Mouse (Mus musculus) left cerebral cortex, adult 18-20 months (tissue): Measurements from ENCODE around the gene Zfp865. TPM values are rescaled to one million over a fixed set of nuclear protein-coding genes. Genes with fewer than 3 reads are reported as not detected.
"Not testable (repeated sequence)": the region's sequence is repeated elsewhere in the genome, so short reads cannot be mapped to it uniquely, and the experiment has no call there.

Experiments used
- DNase-seq, 2 experiments: peaks; one replicate each; pipeline ENCODE4 v3.0.0; 2021 to 2022; ENCODE audit warnings: low spot score in 2 of 2, mixed read lengths in 1 of 2
- total RNA-seq, 2 experiments: library from RNA; stranded (reverse); gene quantifications; 2 replicates each; pipeline ENCODE4 v1.2.3; 2021

Zfp865 gene
- total RNA-seq, 2 experiments from 2014 or later = 34.9 to 35.5 TPM

- DNase-seq = peak; percentile 68 to 77
Measured at GRCm38 (mm10) chr7:5051193-5052192, 31.3 kb downstream of the Zfp865 start, which contains the start of gene Zfp580. Gene Zfp580, plus strand, starts transcription at chr7:5051538.

- DNase-seq = no peak
Measured at GRCm38 (mm10) chr7:5052438-5052837, 32.3 kb downstream of the Zfp865 start.

DNA sequence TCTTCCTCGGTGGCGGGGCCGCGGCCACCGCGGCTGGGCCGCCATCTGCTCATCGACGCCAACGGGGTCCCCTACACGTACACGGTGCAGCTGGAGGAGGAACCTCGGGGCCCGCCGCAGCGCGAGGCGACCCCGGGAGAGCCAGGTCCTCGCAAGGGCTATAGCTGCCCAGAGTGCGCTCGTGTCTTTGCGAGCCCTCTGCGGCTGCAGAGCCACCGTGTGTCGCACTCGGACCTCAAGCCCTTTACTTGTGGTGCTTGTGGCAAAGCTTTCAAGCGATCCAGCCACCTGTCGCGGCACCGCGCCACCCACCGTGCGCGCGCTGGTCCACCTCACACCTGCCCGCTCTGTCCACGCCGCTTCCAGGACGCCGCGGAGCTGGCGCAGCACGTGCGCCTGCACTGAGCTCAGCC lies 32.8 kb downstream of the Zfp865 start:
- DNase-seq = no peak

- peak in 1 of 2 experiments; percentile 55 for DNase-seq
Measured at GRCm38 (mm10) chr7:5053456-5054179, 33.4 kb downstream of the Zfp865 start.

- peak; percentile 53 to 60 for DNase-seq
Measured at GRCm38 (mm10) chr7:5056651-5057263, 36.6 kb downstream of the Zfp865 start.

DNA sequence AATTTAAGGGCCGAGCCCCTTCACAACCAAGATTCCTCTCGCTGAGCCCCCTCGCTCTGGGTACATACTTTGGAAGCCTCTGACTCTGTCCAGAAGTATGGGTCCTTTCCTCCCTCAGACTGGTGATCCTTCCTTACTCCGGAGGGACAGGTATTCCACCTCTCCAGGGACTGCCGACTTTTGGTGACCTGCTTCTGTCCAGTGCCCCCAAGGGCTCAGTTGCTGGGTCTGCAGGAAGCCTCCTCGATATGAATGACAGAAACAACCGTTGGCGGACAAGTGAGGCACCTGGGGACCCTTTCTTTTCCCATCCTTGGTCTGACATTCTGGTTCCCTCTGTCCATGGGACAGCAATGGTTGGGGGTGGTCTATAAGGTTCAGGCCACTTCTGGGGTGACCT lies 37.2 kb downstream of the Zfp865 start:
- DNase-seq = no peak

DNA sequence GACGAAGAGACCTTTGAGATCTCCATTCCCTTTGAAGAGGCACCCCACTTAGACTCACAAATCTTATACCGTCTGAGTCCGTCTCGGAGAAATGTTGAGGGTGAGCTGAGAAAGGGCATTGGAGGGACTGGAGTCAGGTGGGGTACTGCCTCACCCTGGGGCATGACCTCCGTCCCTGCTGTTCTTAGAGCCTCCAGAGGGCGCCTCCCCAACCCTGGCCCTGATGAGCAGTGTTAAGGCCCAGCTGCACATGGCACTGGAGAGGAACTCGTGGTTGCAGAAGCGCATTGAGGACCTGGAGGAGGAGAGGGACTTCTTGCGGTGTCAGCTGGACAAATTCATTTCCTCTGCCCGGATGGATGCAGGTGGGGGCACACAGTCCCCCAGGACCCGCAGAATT lies 37.6 kb downstream of the Zfp865 start:
- DNase-seq = no peak

DNA sequence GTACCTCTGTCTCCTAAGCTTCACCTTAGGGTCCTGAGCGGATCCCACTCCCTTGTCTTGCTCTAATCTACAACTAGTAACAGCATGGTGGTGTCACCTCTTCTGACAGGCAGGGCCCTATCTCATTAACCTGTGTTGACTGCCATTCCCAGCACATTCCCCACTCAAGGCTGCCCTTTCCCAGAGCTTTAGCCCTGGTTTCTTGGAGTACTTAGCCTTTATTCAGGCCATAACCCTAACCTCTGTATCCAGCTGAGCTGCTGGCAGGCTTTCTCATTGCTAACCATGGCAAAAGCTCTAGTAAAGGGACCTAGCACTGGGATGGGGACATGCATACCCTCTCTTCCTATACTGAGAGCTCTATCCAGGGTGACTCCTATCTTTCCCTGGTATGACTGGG lies 38.5 kb downstream of the Zfp865 start:
- no peak for DNase-seq

DNA sequence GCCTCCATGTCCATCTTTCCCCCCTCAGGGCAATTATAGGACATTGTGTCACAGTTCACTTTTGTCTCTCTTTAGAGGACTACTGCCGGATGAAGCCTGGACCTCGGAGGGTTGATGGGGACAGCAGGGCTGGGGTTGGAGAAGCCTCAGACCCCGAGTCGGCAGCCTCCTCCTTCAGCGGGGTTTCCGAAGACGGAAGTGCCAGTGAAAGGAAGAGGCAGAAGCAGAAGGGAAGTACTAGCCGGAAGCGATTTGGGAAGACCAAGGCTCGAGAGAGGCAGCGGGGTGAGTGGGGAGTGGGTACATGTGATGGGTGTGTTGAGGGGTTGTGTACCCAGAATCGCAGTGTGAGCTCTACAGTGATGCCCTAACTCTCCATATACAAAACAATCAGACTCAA lies 39.2 kb downstream of the Zfp865 start:
- DNase-seq = no peak

DNA sequence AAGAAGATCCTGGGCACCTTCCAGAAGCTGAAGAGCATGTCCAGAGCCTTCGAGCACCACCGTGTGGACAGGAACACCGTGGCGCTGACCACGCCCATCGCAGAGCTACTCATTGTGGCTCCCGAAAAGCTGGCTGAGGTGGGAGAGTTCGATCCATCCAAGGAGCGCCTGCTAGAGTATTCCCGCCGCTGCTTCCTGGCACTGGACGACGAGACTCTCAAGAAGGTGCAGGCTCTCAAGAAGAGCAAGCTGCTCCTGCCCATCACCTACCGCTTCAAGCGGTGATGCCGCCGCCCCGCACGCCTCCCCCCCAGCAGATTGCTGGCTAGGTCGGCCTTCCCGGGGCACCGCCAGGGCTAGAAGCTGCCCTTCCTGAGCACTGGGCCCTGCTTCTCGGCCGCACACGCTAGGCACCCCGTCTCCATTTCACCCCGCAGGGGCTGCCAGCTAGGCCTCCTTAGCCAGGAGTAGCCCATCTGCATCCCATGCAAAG lies 40.1 kb downstream of the Zfp865 start:
- DNase-seq = peak; percentile 70 to 75

- DNase-seq = peak; percentile 99 to 100
Measured at GRCm38 (mm10) chr7:5060944-5061773, 41.0 kb downstream of the Zfp865 start.

GRCm38 (mm10) chr7:5061774-5062359 lies 41.7 kb downstream of the Zfp865 start, which contains the start of gene U2af2:
Gene U2af2, plus strand, starts transcription at chr7:5062143.
- DNase-seq = peak; percentile 91 to 92

GRCm38 (mm10) chr7:5062360-5063001 lies 42.3 kb downstream of the Zfp865 start:
- DNase-seq = peak in 1 of 2 experiments; percentile 72

DNA sequence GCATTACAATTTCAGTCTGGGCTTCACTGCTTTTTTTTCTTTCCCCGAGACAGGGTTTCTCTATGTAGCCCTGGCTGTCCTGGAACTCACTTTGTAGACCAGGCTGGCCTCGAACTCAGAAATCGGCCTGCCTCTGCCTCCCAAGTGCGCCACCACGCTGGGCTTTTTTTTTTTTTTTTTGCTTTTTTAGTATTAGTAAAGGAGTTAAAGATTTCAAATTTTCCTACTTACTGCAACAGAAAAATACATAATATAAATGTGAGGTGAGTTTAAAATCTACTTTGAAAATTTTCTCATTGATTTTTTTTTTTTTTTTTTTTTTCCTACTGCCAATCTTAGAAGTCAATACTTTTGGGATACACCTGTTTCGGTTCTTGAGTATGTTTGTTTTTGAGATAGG lies 44.7 kb downstream of the Zfp865 start:
- no peak for DNase-seq

- DNase-seq = no peak
Measured at GRCm38 (mm10) chr7:5073586-5073985, 53.4 kb downstream of the Zfp865 start.

DNA sequence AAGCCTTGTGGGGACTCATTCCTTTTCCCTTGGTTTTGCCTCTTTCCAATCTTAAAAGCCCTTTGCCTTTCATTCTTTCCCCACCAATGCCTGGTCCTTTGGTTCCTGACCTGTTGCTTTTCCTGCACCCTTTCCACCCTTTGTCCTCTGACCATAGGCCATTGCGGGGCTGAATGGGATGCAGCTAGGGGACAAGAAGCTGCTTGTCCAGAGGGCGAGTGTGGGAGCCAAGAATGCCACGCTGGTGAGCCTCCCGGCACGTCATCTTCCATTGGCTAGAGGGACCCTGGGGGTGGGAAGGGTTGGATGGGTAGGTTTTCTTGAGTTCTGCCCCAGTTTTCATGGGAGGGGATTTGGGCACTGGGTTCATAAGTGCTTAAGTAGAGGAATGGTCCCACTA lies 54.8 kb downstream of the Zfp865 start:
- no peak for DNase-seq

- DNase-seq = no peak
Measured at GRCm38 (mm10) chr7:5076931-5077330, 56.8 kb downstream of the Zfp865 start.

DNA sequence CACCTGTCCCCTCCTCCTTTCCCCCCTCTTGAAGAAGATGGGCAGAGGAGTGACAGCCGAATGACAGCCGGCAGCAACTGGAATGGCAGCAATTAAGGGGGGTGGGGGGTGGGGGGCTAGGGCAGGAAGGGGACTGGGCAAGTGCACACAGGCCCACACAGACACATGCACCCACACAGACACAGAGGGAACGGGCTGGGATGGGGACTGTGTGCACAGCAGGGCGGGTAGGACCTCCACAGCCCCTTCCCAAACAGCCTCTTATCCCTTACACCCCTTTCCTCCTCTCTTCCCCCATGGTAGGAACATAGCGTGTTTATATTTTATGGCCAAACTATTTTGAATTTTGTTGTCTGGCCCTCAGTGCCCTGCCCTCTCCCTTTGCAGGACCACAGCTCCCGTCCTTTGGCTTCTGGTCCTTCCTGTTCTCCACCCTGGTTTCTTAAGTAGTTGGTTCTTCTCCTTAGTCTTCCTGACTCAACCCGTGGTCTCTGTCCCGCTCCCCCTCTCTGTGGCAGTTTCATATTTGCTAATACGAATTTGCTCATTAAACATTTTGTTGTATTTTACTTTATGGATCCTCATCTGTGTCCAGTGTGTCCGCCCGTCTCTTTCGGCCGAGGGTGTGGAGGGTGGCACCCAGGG lies 59.3 kb downstream of the Zfp865 start:
- DNase-seq = not testable (repeated sequence)
